Mouse (Mus musculus): ENCODE results near the gene Pprc1. TPM values are rescaled to one million over a fixed set of nuclear protein-coding genes. Genes with fewer than 3 reads are reported as not detected.

Gene Pprc1
- polyA plus RNA-seq, 1 experiment: 15.4 TPM

DNA sequence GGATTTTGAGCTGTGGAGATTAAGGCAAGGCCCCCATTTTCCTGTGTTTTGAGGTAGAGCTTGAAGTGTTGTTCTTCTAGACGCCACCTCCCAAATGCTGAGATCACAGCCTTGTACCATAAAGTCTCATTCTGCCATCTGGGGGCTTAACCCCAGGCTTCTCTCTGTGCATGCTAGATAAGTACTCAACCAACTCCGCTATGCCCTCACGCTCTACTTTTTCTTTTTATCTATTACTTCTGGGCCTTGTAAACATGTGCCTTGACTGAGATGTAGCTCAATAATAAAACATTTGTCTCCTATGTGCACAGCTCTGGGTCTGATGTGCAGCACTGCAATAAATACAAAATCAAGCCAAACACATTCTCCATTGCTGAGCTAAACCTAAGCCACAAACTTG is 74.8 kb downstream of the Pprc1 start:
- no peak for DNase-seq (ENCODE audit: low spot score)

DNA sequence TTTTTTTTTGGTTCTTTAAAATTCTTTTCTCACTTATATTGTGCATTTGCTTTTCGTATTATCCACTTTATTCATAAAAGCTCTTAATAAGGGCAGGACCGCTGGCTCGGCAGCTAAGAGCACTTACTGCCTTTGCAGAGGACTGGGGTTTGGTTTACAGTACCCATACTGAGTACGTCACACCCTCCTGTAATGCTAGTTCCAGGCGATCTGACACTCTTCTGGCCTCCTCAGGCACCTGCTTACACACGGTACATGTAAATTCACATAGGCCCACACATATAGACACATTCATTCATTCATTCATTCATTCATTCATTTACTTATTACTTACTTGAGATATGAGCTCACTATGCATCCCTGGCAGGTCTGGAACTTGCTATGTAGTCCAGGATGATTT is 76.2 kb downstream of the Pprc1 start:
- DNase-seq (ENCODE audit: low spot score): no peak

Other genes with a start within 250 kb of the Pprc1 start
- 0.40 and 0.55 TPM in 2 replicates for gene Kcnip2, start 228.8 kb upstream of the Pprc1 start, polyA plus RNA-seq (2012; rRNA removed)
- 11.1 and 12.6 TPM in 2 replicates for gene Armh3, start 46.4 kb upstream of the Pprc1 start, polyA plus RNA-seq (2012; rRNA removed)
- 6.6 and 6.7 TPM in 2 replicates for gene Hps6, start 41.4 kb upstream of the Pprc1 start, polyA plus RNA-seq (2012; rRNA removed)
- gene Ldb1, start 328 bp downstream of the Pprc1 start, polyA plus RNA-seq (2012; rRNA removed): 222 and 238 TPM in 2 replicates
- 27.7 and 30.1 TPM in 2 replicates for gene Nolc1, start 31.0 kb downstream of the Pprc1 start, polyA plus RNA-seq (2012; rRNA removed)
- not detected in 2 replicates for gene Elovl3, start 87.0 kb downstream of the Pprc1 start, polyA plus RNA-seq (2012; rRNA removed)
- 0.12 and 0.19 TPM in 2 replicates for gene Pitx3, start 103.4 kb downstream of the Pprc1 start, polyA plus RNA-seq (2012; rRNA removed)
- 56.3 and 57.5 TPM in 2 replicates for gene Gbf1, start 107.6 kb downstream of the Pprc1 start, polyA plus RNA-seq (2012; rRNA removed)